Mouse (Mus musculus): ENCODE data around the gene Rps27a.

GRCm38 (mm10) chr11:29546762-29547161 is 1.1 kb downstream of the Rps27a start:
- TF ChIP-seq CTCF (IDR thresholded peaks at IDR 0.05; ENCODE audit: low read depth, low read length) (no peak), POLR2A (IDR thresholded peaks at IDR 0.05; ENCODE audit: borderline replicate concordance, low read depth, low read length) (no peak)
